Mouse (Mus musculus) ES-Bruce4 (cell line): ENCODE measurements around the gene Lmtk3.

Experiments
- CTCF ChIP-seq: IDR thresholded peaks from one replicate; pipeline ENCODE4 v1.8.1; 2011; ENCODE audit warnings: low read depth, low read length
- POLR2A ChIP-seq: IDR thresholded peaks from one replicate; pipeline ENCODE4 v1.8.1; 2011; ENCODE audit warnings: low read length; ENCODE audit not compliant: insufficient read depth

DNA sequence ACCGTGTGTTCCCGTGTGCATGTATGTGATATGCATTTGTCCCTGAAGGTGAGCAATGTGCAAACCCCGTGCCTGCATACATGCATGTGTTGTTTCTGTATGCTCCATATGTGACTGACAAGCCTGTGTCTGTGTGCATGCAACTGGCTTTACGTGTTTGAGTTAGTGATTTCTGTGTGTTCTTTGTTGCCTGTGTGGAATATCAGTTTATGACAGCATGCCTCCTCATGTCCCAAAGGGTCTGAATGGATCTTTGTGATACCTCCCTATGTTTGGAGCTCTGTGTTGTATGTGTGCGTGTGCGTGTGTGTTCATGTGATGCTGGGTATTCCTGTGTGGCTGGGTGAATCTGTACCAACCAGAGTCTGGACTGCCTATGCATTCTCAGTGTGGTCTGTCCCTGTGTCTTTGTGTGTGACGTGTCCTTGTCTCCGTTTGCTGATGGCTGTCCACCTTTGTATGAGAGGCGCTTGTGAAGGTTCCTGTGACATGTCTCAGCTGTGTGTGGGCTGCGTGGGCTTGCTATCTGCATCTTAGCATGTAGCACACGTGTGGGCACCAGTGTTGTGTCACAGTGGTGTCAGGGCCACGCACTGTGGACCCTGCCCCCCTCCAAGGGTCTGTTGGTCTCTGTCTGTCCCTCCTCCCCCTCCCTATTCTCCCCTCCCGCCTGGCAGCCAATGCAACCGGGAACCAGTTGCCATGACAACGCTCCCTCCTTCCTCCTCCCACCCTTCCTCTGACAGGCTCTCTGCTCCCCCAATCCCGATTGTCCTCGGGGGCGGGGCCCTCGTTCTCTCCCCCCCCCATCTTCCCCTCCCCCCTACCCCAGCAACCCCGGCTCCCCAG, 1.2 kb downstream of the Lmtk3 start, which contains the start of gene Sult2b1:
- no peak for TF ChIP-seq CTCF
- TF ChIP-seq POLR2A = no peak
